Mouse (Mus musculus): ENCODE measurements around the gene Klrg1. TPM values are rescaled to one million over a fixed set of nuclear protein-coding genes. Genes with fewer than 3 reads are reported as not detected.

Gene Klrg1
- polyA plus RNA-seq, 1 experiment from 2014 or later: not detected

DNA sequence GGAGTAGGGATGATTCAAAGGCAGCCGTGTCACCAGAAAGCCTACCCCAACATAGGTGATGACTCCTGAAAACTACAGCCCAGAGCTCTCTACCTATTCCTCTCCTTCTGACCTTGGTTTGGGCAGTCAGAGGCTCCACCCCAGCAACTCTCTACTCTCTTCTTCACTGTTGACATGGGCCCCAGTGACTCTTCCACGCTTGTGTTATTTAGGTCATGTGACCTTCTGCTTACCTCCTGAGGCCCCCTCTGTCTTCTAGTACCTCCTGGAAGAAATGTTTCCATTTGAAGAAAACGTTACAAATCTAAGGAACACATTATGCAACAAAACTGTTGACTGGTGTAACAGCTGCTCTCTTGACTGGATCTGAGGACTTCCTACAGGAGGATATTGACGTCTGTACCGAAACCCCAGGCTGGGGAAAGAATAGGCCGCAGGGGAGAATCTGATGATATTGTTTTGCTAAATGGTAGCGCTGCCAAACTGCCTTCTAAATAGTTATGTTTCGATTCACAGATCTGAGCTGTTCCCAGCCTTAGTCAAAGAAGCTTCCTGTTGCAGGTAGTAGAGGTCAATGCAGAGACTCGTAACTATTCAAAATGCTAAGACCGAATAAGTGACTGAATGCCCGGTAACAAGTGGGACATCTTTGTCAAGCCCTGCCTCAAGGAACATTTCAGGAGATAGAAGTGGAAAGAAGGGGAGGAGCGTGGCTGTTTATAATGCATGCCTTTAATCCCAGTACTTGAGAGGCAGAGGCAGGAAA lies 22.3 kb upstream of the Klrg1 start:
- Histone ChIP-seq H3K9ac (ENCODE audit: low read depth, low read length) (no peak overlapping the region), H3K27me3 (replicated peaks; ENCODE audit: control insufficient read depth, insufficient read depth, low read length) (no peaks in the 10 kb centered on the region), H3K9me3 (ENCODE audit: control insufficient read depth, low read length) (no peaks in the 10 kb centered on the region), H3K27ac (ENCODE audit: low read length) (no peak overlapping the region), H3K4me3 (ENCODE audit: low read length) (no peak overlapping the region), H3K36me3 (ENCODE audit: control insufficient read depth, insufficient read depth, low read length) (no peaks in the 10 kb centered on the region), H3K4me1 (ENCODE audit: control insufficient read depth, insufficient read depth, low read length) (peaks cover 4% of the 10 kb centered on the region; the same call in 1 of the 2 replicates), H3K4me2 (ENCODE audit: low read depth, low read length) (no peak overlapping the region)
- no peak for ATAC-seq
- WGBS: 80% methylated on average over 12 of the region's 12 CpGs

DNA sequence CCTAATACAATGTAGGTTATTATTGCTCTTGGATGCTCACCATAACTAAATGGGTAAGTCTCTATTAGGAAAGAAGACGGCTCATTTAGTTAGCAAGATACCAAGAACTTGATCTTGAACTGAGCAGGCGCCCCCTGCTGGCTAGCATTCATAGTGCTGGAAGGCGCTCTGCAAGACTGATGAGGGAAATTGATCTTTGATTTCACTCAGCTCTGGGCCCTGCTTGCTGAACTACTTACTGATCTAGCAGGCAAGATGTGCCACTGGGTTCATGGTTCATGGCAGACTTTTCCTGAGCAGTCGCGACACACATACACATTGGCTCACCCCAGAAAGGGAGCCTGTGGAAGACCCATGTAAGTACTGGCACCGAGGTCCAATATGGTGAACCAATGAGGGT lies 21.7 kb upstream of the Klrg1 start:
- no peaks in the 10 kb centered on the region for H3K36me3 ChIP-seq (ENCODE audit: control insufficient read depth, insufficient read depth, low read length)
- no peak overlapping the region for H3K4me2 ChIP-seq (ENCODE audit: low read depth, low read length)
- no peak overlapping the region for H3K9ac ChIP-seq (ENCODE audit: low read depth, low read length)
- no peaks in the 10 kb centered on the region for H3K27me3 ChIP-seq (replicated peaks; ENCODE audit: control insufficient read depth, insufficient read depth, low read length)
- H3K4me1 ChIP-seq (ENCODE audit: control insufficient read depth, insufficient read depth, low read length): no peaks in the 10 kb centered on the region
- H3K9me3 ChIP-seq (ENCODE audit: control insufficient read depth, low read length): no peaks in the 10 kb centered on the region
- WGBS: 34% methylated on average over 6 of the region's 6 CpGs
- H3K4me3 ChIP-seq (ENCODE audit: low read length): no peak overlapping the region
- ATAC-seq: no peak
- H3K27ac ChIP-seq (ENCODE audit: low read length): no peak overlapping the region

DNA sequence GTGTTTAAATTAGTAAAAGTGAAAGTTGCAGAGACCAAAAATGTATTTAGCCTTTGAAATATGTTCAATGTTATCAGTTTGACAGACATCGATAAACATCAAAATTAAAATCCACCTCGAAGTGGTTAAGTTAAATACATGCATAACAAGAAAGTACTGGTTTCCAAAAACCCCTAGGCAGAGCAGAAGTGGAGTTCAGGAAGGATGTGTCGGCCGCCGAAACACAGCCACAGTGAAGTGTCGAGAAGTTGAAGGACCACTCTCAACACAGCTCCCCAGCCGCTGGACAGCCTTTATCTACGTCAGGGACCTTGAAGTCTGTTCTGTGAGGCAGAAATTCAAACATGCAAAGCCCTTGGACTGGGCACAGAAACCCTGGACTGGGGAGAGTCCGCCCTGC lies 20.8 kb upstream of the Klrg1 start:
- no peaks in the 10 kb centered on the region for H3K36me3 ChIP-seq (ENCODE audit: control insufficient read depth, insufficient read depth, low read length)
- no peak overlapping the region for H3K4me3 ChIP-seq (ENCODE audit: low read length)
- no peak overlapping the region for H3K27ac ChIP-seq (ENCODE audit: low read length)
- WGBS: 79% methylated on average over 9 of the region's 9 CpGs
- ATAC-seq: no peak
- H3K4me1 ChIP-seq (ENCODE audit: control insufficient read depth, insufficient read depth, low read length): no peaks in the 10 kb centered on the region
- H3K9ac ChIP-seq (ENCODE audit: low read depth, low read length): no peak overlapping the region
- H3K4me2 ChIP-seq (ENCODE audit: low read depth, low read length): no peak overlapping the region
- H3K9me3 ChIP-seq (ENCODE audit: control insufficient read depth, low read length): no peaks in the 10 kb centered on the region
- H3K27me3 ChIP-seq (replicated peaks; ENCODE audit: control insufficient read depth, insufficient read depth, low read length): no peaks in the 10 kb centered on the region

DNA sequence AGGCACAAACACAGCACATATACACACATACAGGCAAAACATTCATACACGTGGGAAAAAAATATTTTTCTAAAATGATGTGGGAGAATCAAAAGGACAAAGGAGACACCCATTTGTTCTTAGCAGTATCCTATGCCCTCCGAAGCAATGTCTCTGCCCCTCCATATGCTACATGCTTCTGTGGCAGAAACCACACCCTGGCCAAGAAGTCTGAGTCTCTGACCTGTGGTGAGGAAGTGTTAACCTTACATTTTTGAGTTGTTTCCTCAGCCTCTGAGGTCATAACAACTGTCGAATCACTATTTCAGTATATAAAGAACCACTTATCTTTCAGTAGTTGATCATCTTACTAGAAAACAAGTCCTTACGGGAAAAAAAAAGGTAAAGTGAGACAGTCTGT lies 20.0 kb upstream of the Klrg1 start:
- H3K4me3 ChIP-seq (ENCODE audit: low read length): no peak overlapping the region
- H3K27me3 ChIP-seq (replicated peaks; ENCODE audit: control insufficient read depth, insufficient read depth, low read length): no peaks in the 10 kb centered on the region
- ATAC-seq: no peak
- no peak overlapping the region for H3K9ac ChIP-seq (ENCODE audit: low read depth, low read length)
- no peaks in the 10 kb centered on the region for H3K9me3 ChIP-seq (ENCODE audit: control insufficient read depth, low read length)
- H3K4me1 ChIP-seq (ENCODE audit: control insufficient read depth, insufficient read depth, low read length): peaks cover 2% of the 10 kb centered on the region; the same call in 1 of the 2 replicates
- no peaks in the 10 kb centered on the region for H3K36me3 ChIP-seq (ENCODE audit: control insufficient read depth, insufficient read depth, low read length)
- H3K27ac ChIP-seq (ENCODE audit: low read length): no peak overlapping the region
- WGBS: 79% methylated on average over 4 of the region's 4 CpGs
- H3K4me2 ChIP-seq (ENCODE audit: low read depth, low read length): no peak overlapping the region

DNA sequence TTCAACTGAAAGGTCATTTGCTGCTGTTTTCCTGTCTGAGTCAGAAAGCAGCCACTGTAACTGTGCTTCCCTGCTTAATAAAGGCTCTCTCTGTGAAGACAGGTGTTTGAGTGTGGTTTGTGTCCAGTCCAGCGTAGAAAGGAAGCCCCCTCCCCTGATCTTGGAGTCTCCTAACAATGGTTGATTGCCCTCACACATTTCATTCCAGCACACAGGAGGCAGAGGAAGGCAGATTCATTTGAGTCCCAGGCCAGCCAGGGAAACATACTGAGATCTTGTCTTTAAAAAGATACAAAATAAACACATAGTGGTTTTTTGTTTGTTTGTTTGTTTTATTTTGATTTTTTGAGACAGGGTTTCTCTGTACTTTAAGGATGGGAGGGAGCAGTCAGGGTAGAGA lies 19.4 kb upstream of the Klrg1 start:
- no peak for ATAC-seq
- peaks cover 4% of the 10 kb centered on the region; the same call in 1 of the 2 replicates for H3K4me1 ChIP-seq (ENCODE audit: control insufficient read depth, insufficient read depth, low read length)
- no peak overlapping the region for H3K4me3 ChIP-seq (ENCODE audit: low read length)
- H3K9ac ChIP-seq (ENCODE audit: low read depth, low read length): no peak overlapping the region
- 58% methylated on average over 1 of the region's 1 CpGs for WGBS
- H3K36me3 ChIP-seq (ENCODE audit: control insufficient read depth, insufficient read depth, low read length): no peaks in the 10 kb centered on the region
- H3K4me2 ChIP-seq (ENCODE audit: low read depth, low read length): no peak overlapping the region
- no peaks in the 10 kb centered on the region for H3K9me3 ChIP-seq (ENCODE audit: control insufficient read depth, low read length)
- no peaks in the 10 kb centered on the region for H3K27me3 ChIP-seq (replicated peaks; ENCODE audit: control insufficient read depth, insufficient read depth, low read length)
- no peak overlapping the region for H3K27ac ChIP-seq (ENCODE audit: low read length)

DNA sequence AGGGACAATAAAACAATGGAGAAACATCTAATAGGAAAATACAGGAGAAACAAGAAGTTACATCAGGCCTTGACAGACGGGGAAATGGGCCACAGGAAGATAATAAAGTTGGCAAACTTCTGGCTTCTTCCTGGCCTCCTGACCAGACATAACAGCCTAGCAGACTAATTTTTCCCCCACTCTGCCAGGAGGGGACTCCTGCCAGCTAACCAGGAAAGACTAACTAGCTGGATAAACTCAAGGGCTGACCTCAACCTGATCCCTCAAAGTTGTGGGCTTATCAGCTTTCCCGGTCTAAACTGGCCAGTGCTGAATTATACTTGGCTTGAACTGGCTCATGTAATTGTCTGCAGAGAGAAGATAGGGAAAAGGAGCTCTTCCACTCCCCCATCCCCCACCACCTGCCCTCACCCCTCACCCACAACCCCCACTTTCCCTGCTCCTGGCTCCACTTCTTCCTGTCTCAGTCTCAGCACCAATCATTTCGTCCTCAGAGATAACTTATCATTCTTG lies 17.0 kb upstream of the Klrg1 start:
- no peak overlapping the region for H3K27ac ChIP-seq (ENCODE audit: low read length)

DNA sequence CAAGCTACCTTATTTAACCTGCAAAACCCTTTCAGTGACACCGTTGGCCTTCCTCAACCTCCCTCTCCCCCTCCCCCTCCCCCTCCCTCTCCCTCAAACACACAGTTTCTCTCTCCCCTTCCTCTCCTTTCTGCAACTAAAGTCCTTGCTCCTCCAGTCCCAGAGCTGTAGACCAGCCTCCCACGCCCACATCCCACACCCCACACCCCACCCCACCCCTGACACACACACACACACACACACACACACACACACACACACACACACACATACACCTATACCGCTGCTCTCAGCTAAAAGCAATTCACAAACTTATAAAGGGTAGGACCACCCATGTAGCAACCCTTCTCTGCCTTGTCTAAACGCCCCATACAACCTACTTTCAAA lies 15.5 kb upstream of the Klrg1 start:
- 38% methylated on average over 4 of the region's 4 CpGs for WGBS
- no peak for ATAC-seq
- H3K4me3 ChIP-seq (ENCODE audit: low read length): no peak overlapping the region
- no peak overlapping the region for H3K27ac ChIP-seq (ENCODE audit: low read length)
- no peaks in the 10 kb centered on the region for H3K36me3 ChIP-seq (ENCODE audit: control insufficient read depth, insufficient read depth, low read length)
- H3K4me1 ChIP-seq (ENCODE audit: control insufficient read depth, insufficient read depth, low read length): peaks cover 4% of the 10 kb centered on the region; the same call in 1 of the 2 replicates
- H3K4me2 ChIP-seq (ENCODE audit: low read depth, low read length): peak overlapping the region; percentile 62; the same call in 1 of the 2 replicates
- H3K9ac ChIP-seq (ENCODE audit: low read depth, low read length): no peak overlapping the region
- no peaks in the 10 kb centered on the region for H3K27me3 ChIP-seq (replicated peaks; ENCODE audit: control insufficient read depth, insufficient read depth, low read length)
- H3K9me3 ChIP-seq (ENCODE audit: control insufficient read depth, low read length): no peaks in the 10 kb centered on the region

More for the DNA sequence above, 17.0 kb upstream of the Klrg1 start:
- Histone ChIP-seq H3K9ac (ENCODE audit: low read depth, low read length) (no peak overlapping the region), H3K27me3 (replicated peaks; ENCODE audit: control insufficient read depth, insufficient read depth, low read length) (no peaks in the 10 kb centered on the region), H3K4me2 (ENCODE audit: low read depth, low read length) (no peak overlapping the region), H3K36me3 (ENCODE audit: control insufficient read depth, insufficient read depth, low read length) (no peaks in the 10 kb centered on the region), H3K4me3 (ENCODE audit: low read length) (no peak overlapping the region), H3K4me1 (ENCODE audit: control insufficient read depth, insufficient read depth, low read length) (peaks cover 4% of the 10 kb centered on the region; the same call in 1 of the 2 replicates), H3K9me3 (ENCODE audit: control insufficient read depth, low read length) (no peaks in the 10 kb centered on the region)
- 45% methylated on average over 3 of the region's 3 CpGs for WGBS
- no peak for ATAC-seq

DNA sequence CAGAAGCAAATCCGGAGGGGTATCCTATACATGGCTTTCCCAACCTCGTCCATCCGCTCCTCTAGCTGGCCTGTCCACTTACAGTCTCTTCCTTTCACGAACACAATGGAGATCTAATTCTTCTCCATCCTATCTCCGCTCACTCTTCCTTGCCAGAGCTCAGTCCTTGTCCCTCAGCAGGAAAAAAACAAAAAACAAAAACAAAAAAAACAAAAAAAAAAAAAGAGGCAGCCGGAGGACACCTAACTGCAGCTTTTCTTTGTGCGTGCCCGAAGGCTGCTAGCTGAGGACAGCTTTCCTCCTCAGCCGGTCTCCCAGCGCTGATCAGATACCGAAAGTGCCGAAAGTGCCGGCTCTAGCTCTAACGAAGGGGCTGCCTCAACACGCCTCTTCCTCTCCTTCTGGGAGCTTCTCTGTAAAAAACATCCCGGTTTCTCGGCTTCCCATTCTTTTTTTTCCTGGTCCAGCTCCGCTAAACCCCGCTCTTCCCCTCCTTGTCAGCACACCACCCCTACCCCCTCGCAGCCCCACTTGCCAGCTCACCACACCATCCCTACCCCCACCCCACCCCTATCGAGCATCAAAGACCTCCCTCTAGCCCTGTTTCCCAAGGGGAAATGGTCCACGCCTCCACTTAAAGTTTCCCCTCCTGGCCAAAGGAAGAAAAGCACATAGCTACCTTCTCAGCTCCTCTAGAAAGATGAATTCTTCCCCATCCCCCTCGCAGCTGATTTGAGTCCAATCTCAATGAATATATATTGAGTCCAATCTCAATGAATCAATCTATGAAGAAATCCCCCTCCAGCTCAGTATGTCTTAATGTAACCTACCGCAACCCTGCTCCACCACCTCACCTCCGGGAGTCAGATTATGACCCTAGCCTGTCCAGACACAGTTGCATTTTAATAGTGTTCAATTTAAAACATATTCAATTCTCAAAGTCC lies 14.9 kb upstream of the Klrg1 start:
- Histone ChIP-seq H3K4me3 (ENCODE audit: low read length) (peak overlapping the region; percentile 53), H3K27me3 (replicated peaks; ENCODE audit: control insufficient read depth, insufficient read depth, low read length) (no peaks in the 10 kb centered on the region), H3K27ac (ENCODE audit: low read length) (no peak overlapping the region), H3K4me2 (ENCODE audit: low read depth, low read length) (peak overlapping the region; percentile 62), H3K36me3 (ENCODE audit: control insufficient read depth, insufficient read depth, low read length) (no peaks in the 10 kb centered on the region), H3K9me3 (ENCODE audit: control insufficient read depth, low read length) (no peaks in the 10 kb centered on the region), H3K9ac (ENCODE audit: low read depth, low read length) (peak overlapping the region; percentile 58), H3K4me1 (ENCODE audit: control insufficient read depth, insufficient read depth, low read length) (peaks cover 4% of the 10 kb centered on the region; the same call in 1 of the 2 replicates)
- 7% methylated on average over 25 of the region's 25 CpGs for WGBS
- peak; percentile 76 for ATAC-seq

DNA sequence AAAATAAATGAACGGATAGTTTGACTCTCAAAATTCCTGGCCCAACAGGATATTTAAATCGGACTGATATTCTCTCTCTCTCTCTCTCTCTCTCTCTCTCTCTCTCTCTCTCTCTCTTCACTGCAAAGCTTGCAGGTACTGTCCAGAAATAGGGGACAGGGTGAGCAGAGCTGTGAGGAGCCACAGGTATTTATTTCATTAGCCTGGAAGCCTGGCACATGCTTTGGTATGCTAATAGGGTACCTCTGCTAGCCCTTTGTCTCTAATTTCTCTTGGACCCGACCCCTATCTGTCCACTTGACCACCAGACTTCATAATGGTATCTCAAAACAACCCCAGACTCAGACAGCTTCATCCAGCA lies 14.2 kb upstream of the Klrg1 start:
- Histone ChIP-seq H3K4me3 (ENCODE audit: low read length) (peak overlapping the region; percentile 53), H3K4me1 (ENCODE audit: control insufficient read depth, insufficient read depth, low read length) (peaks cover 4% of the 10 kb centered on the region; the same call in 1 of the 2 replicates), H3K9me3 (ENCODE audit: control insufficient read depth, low read length) (no peaks in the 10 kb centered on the region), H3K4me2 (ENCODE audit: low read depth, low read length) (peak overlapping the region; percentile 62), H3K27me3 (replicated peaks; ENCODE audit: control insufficient read depth, insufficient read depth, low read length) (no peaks in the 10 kb centered on the region), H3K36me3 (ENCODE audit: control insufficient read depth, insufficient read depth, low read length) (no peaks in the 10 kb centered on the region), H3K27ac (ENCODE audit: low read length) (no peak overlapping the region), H3K9ac (ENCODE audit: low read depth, low read length) (peak overlapping the region; percentile 58)
- 29% methylated on average over 3 of the region's 3 CpGs for WGBS
- ATAC-seq: 0 out of 2 replicates have a peak, but pooled peaks have one; percentile 5
